Mouse (Mus musculus) cerebellum, postnatal 25 days (tissue): ENCODE measurements around the gene Fbxl20.

ENCODE experiments used
- DNase-seq, 2 experiments: peaks; one replicate each; pipeline ENCODE4 v3.0.0; 2021; ENCODE audit warnings: mixed read lengths in 2 of 2

Gene Fbxl20

GRCm38 (mm10) chr11:98088224-98088623 is 62.0 kb downstream of the Fbxl20 start:
- peak in 1 of 2 experiments; percentile 44 for DNase-seq

- DNase-seq: no peak
These were observed 63.6 kb downstream of the Fbxl20 start for GRCm38 (mm10) chr11:98086574-98086973.

- DNase-seq: no peak
These were observed 64.1 kb downstream of the Fbxl20 start for GRCm38 (mm10) chr11:98086141-98086540.

- DNase-seq: no peak
These were observed 67.5 kb downstream of the Fbxl20 start for GRCm38 (mm10) chr11:98082745-98083144.

- no peak for DNase-seq
These were observed 69.8 kb downstream of the Fbxl20 start for GRCm38 (mm10) chr11:98080450-98080849.

GRCm38 (mm10) chr11:98077086-98077485 is 73.1 kb downstream of the Fbxl20 start:
- peak; percentile 42 to 53 for DNase-seq

- peak; percentile 96 for DNase-seq
These were observed 74.9 kb downstream of the Fbxl20 start for GRCm38 (mm10) chr11:98075195-98075808.

- no peak for DNase-seq
These were observed 76.8 kb downstream of the Fbxl20 start for GRCm38 (mm10) chr11:98073442-98073841.

GRCm38 (mm10) chr11:98067255-98067654 is 82.9 kb downstream of the Fbxl20 start:
- no peak for DNase-seq

GRCm38 (mm10) chr11:98066201-98066600 is 84.0 kb downstream of the Fbxl20 start:
- DNase-seq: no peak

- peak; percentile 59 to 78 for DNase-seq
These were observed 88.2 kb downstream of the Fbxl20 start for GRCm38 (mm10) chr11:98061904-98062562.

- DNase-seq: no peak
These were observed 88.8 kb downstream of the Fbxl20 start for GRCm38 (mm10) chr11:98061441-98061840.

- no peak for DNase-seq
These were observed 90.0 kb downstream of the Fbxl20 start for GRCm38 (mm10) chr11:98060104-98060692.

- DNase-seq: no peak
These were observed 90.5 kb downstream of the Fbxl20 start for GRCm38 (mm10) chr11:98059662-98060061.

- peak; percentile 45 to 56 for DNase-seq
These were observed 92.2 kb downstream of the Fbxl20 start for GRCm38 (mm10) chr11:98057998-98058397.

GRCm38 (mm10) chr11:98057466-98057865 is 92.7 kb downstream of the Fbxl20 start:
- no peak for DNase-seq

GRCm38 (mm10) chr11:98052989-98053834 is 97.0 kb downstream of the Fbxl20 start, which contains the start of gene Stac2:
Gene Stac2 (minus strand): TSS chr11:98053462.
- DNase-seq: peak; percentile 66 to 79

GRCm38 (mm10) chr11:98052129-98052988 is 97.8 kb downstream of the Fbxl20 start:
- peak; percentile 40 to 48 for DNase-seq

GRCm38 (mm10) chr11:98051611-98052128 is 98.5 kb downstream of the Fbxl20 start:
- no peak for DNase-seq

- DNase-seq: no peak
These were observed 99.3 kb downstream of the Fbxl20 start for GRCm38 (mm10) chr11:98050940-98051339.

- no peak for DNase-seq
These were observed 99.7 kb downstream of the Fbxl20 start for GRCm38 (mm10) chr11:98050520-98050815.
